Mouse (Mus musculus) granulocyte monocyte progenitor cell, adult 5-6 weeks (primary cell): ENCODE data around the gene D430042O09Rik. TPM values are rescaled to one million over a fixed set of nuclear protein-coding genes. Genes with fewer than 3 reads are reported as not detected.

Source experiments
- ATAC-seq: replicated peaks from 2 replicates; pipeline ENCODE4 v1.8.0; 2016; ENCODE audit warnings: mild to moderate bottlenecking, moderate TSS enrichment, inconsistent platforms; ENCODE audit not compliant: poor library complexity, severe bottlenecking
- total RNA-seq, 2 experiments: library from RNA; stranded (forward) in 1 of 2; stranded (reverse) in 1 of 2; fragments of 200-712, 200-1000 nt in 1 of 2; fragments of >200 nt in 1 of 2; fragmentation: Nextera tagmentation in 1 of 2; gene quantifications; 2 replicates each; pipeline ENCODE4 v1.2.3; 2014 to 2017

The D430042O09Rik gene
- total RNA-seq (2014; fragmentation: Nextera tagmentation) (11.9 and 21.9 TPM in 2 replicates), total RNA-seq (2017) (6.3 and 9.8 TPM in 2 replicates)

DNA sequence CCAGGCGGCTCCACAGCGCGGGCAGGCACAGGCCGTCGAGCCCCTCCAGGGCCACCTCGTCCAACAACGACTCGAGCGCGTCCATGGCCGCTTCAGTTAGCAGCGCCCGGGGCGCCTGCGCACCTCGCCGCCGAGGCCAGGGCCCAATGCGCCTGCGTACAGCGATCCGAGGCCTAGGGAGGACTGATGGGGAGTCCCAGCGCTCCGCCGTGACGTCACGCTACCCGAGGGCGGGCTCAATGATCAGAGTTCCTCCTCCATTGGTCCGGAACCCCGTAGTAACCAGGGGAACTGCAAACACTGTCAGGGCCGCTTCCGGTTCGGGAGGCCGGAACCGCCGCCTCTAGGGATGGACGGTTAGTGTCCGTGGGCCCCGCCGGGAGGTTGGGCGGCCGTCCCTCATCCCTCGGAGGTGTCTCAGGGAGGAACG is at the start of gene D430042O09Rik, which contains the start of gene Gtf3c1:
D430042O09Rik (plus strand) TSS at position 296 of the 430 bp plus-strand sequence.
Gtf3c1 (minus strand) TSS at position 188 of the 430 bp plus-strand sequence.
- ATAC-seq, result peak; percentile 94

DNA sequence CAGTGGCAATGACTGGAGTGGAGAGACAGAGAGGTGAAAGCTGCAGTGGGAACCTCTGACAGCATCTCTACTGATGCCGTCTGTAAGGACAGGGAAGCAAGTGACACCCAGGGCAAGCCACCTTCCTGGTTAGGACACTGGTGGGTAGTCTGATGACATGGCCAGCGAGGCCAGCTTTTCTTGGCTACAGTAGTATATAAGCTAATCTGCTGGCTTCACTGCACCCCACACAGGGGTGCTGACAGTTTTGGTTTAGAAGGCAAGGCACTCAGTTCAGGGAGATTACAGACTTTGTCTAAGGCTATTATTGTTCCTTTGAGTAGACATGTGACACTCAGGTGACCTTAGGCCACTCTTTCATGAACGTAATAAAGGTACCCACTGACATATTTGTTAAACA is 44.0 kb upstream of the D430042O09Rik start:
- no peak for ATAC-seq

DNA sequence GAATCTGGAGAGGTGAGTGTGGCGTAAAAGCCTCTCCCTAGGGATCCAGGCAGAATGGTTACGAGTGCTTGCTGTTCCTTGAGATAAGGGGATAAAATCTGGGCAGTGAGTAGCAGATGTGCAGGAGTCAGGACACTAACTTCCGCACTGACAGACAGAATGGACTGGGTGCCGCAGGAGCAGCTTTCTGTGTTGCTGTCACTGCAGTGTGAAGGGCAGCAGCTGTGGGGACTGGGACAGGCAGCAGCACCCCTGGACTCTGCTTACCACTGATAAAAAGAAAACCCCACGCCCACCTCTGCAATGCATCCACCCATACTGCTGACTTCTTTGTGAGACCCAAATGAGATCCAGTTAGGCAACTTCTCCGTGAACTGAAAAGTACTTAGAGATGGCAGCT is 36.8 kb upstream of the D430042O09Rik start:
- no peak for ATAC-seq

DNA sequence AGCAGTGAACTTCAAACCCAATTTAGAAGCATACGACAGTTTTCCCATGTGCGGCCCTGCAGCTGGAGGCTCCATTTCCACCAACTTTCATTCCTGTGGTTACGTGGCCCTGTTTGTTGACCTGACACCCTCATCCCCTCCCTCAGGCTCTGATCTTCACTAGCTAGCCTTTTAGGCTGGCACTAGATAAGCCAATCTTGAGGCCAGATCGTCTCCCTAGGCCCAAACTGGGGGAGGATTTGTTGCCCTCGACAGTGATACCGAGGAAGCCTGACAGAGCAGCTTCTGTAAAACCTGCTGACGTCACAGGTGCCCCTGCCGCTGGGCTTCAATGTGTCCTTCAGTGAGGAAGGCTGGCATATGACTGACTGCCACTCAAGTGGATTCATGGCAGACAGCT is 36.3 kb upstream of the D430042O09Rik start:
- no peak for ATAC-seq

DNA sequence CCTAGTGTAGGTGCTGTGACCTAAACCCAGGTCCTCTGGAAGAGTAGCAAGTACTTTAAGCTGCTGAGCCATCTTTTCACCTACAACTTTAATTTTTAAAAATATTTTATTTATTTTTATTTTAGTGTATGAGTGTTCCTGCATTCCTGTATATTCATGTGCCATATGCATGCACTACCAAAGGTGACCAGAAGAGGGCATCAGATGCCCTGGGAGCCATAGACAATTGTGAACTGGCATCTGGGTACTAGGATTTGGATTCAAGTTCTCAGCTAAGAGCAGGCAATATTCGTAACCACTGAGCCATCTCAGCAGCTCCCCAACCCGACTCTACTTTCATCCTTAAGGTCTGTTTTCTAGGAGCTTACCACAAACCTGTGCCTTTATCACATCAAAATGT is 32.8 kb upstream of the D430042O09Rik start:
- peak; percentile 63; the same call in 1 of the 2 replicates for ATAC-seq

DNA sequence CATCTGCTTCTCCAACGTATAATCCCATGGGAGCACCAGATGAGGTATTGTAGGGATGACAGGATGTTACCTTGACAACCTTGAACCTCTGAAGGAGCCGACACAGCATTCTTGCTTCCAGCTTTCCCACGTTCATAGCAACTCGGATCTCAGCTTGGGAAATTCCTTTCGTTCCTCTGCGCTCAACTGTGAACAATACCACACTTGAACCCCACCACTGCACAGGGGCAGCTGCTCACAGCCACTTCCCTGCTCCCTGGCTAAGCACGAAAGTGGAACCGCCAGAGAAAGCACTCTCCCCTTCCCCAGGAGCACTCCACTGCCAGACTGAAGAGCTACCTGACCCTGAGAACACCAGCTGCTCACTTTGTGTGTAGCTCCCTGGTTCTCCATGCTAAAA is 28.9 kb upstream of the D430042O09Rik start:
- no peak for ATAC-seq

DNA sequence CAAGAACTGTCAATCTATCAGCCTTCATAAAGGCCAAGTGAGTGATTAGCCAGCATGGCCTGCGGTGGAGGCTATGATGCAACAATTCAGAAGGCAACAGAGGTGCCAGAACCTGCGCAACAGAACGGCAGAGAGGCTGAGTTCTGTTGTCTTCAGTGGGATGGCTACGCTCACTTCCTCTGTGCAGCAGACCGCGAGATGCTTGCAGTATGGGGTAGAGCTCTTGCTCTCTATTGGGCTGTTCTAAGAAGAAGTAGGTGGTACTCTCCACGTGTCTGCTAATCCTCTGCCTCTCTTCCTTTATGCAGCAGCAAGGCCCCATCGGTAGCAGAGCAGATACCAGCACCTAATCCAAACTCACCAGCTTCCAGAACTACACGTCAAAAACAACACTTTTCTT is 27.8 kb upstream of the D430042O09Rik start:
- peak; percentile 42 for ATAC-seq

DNA sequence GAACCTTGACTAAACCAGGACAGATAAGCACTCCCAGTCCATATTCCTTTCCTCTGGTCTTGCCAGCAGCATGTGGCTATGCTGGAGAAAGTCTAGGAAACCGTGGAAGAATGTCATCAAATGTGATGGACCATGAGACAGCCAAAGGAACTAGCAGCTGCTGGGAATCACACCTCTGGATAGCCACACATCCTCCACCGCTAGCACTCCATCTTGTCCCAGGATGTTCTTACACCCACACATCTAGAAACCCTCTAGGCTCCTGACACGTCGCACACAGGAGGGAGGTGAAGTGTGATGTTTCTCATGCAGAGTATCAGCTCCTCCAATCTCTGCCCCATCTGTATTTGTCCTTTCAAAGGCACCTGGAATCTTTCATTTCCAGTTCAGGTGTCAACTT is 17.2 kb upstream of the D430042O09Rik start:
- no peak for ATAC-seq

DNA sequence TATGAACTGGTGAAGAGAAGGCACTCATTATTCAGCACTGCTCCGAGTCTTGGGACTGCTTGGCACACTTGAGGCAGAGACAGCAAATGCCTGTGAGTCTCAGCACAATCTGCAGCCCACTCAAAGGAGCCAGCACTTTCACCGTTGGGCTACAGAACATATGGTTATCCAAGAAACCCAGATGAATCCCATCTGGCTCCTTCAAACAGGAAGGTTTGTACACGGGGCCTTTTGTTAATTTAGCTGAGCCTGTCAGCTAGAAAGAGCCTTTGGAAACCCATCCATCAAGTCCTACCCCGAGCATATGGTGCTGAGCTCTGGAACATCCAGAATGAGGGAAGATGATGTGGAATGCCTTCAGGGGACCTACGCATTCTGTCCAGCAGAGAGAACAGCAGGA is 13.6 kb upstream of the D430042O09Rik start:
- no peak for ATAC-seq

DNA sequence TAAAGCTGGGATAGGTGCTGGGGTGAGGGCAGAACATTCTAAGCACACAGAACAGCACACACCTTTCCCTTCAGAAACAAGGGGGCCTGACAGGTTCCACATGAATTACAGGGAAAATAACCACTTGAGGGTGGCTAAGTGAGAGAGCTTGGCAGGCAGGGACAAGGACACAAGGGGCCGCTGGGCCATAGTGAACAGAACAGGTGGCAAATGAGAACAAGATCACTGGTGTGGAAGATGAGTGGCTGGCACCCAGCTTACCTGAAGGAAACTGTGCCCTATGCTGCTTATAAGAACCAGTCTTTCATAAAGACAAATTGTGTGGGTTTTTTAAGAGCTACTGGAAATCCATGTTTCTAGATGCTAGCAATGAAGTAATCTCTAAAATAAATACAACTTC is 4.9 kb upstream of the D430042O09Rik start:
- no peak for ATAC-seq

DNA sequence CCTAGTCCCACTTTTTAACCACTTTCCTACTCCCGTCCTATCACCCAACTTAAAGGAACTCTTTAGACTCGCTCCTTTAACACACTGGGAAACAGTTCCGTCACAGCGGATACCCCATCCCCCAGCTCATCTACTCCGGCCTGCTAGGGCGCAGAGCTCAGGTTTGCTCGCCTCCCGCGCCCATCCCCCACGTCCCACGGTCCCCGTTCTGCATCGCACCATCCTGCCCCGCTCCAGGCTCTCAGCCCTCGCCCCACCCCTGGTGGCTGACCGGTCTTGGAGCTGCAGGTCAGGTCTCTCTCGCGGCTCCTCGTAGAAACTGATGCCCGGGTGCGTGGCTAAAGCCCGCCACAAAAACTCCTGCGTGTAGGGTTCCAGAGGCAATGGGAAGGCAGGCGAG is 502 bp upstream of the D430042O09Rik start:
- peak; percentile 49 for ATAC-seq

DNA sequence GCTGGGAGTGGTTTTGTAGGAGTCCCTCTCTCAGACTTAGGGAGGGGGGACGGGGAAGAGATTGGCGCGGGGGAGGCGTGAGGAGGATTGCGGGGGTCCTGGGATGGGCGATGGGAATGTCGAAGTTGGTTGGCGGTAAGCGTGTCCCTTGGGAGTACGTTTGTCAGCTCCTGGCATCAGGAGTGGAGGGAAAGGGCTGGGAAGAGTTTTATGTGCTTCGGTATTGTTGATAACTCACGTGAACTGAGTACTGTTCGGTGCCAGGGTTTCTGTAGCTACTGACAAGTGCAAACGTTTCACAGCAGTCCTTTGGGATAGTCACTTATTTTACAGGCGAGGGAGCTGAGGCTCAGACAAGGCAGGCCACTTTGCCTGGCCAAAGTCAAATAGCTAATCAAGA is 412 bp downstream of the D430042O09Rik start:
- no peak for ATAC-seq

DNA sequence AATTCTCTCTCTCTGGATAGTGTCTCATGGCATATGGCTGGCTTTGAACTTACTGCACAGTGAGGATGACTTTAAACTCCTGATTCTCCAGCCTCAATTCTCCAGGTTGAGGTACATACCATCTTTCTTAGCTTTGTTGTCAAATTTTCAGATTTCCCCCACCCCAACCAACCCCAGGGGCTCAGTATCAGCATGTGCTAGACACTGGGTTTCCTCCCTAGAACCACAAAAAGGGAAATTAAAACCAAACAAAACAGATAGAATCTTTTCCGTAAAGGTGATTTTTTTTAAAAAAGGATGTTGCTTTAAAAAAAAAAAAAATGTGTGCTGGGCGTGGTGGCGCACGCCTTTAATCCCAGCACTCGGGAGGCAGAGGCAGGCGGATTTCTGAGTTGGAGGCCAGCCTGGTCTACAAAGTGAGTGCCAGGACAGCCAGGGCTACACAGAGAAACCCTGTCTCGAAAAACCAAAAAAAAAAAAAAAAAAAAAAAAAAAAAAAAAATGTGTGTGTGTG is 5.9 kb downstream of the D430042O09Rik start:
- 0 out of 2 replicates have a peak, but pooled peaks have one; percentile 5 for ATAC-seq

DNA sequence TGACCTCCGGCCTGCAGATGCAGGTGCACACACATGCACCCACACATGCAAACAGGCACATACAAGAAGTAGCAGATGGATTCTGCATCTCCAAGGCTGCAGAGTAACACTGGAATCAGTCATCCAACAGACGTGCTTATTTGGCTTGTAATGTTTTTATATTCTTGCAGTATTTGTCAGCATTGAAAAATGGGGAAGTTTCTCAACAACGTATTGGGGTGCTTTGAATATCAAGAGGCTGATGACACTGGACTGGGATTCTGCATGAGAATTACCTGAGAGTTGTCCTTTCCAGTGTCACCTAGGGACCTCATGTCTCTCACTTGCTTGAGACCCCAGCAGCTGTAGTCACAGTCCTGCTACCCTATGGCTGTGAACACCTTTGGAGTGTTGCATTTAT is 7.1 kb downstream of the D430042O09Rik start:
- peak; percentile 57 for ATAC-seq

DNA sequence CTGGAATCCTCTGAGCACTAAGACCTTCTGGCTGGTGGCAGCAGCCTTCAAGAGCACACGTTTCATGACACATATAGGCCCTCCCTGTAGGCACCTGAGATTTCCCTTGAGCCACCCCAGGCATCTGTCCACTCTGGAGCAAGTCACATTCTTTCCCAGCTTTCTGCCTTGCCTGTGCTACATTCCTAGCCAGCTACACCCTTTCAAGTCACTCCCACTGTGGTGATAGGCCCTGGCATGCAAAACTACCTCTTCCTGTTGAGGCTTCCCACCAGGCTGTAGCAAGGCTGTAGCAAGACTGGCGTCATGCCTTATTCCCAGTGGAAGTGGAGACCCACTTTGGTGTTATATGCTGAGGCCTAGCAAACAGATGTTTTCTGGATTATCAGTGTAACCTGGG is 9.0 kb downstream of the D430042O09Rik start:
- no peak for ATAC-seq

DNA sequence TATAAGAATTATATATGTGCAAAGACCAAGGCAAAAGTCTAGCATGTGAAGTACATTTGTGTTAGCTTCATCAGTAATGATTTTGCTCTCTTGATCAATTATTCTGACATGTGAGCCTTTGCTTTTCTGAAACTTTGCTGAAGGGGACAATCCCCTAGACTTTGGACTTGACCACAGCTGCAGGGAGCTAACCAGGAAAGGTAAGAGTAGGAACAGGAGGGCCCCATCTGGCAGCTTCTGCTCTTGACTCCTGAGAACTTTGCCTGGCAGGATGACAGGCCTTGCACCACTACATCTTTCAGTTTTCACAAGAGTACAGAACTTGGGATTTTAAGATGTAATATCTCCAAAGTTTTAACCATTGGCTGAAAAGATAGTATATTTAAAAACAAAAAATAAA is 9.9 kb downstream of the D430042O09Rik start:
- no peak for ATAC-seq

DNA sequence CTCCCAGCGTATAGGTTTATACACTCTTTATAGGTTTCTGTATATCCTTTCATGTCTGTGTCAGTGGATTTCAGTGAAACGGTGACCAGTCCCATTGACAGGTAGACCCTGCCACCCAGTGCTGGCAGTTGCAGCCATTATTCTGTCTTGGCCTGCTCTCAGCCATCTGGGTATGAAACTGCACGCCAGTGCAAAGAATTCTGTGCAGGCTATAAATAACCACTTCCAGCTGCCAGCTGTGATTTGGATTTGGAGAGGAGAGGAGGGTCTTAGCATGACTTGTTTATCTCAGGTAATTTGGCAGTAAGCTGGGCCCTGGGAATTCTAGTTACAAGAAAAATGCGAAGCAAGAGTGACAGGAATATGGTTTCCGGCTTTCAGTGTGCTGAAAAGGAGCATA is 12.7 kb downstream of the D430042O09Rik start:
- no peak for ATAC-seq

DNA sequence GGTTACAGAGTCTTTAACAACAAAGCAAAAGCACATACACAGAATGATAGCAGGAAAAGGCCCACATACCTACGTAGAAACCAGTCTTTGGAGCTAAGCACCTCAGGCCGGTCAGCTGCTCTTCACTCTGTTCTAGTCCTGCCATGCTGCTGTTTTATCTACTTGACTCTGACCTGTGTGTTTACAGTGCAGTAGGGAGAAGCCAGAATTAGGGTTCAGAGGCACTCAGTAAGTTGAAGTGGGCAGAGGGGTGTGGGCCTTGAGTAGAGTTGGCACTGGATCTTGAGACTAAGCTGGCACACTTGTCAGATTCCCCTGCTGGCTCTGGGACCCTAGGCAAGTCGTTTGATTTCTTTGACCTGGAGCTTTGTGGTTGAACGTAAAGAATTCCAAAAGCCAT is 13.3 kb downstream of the D430042O09Rik start:
- ATAC-seq, result no peak

DNA sequence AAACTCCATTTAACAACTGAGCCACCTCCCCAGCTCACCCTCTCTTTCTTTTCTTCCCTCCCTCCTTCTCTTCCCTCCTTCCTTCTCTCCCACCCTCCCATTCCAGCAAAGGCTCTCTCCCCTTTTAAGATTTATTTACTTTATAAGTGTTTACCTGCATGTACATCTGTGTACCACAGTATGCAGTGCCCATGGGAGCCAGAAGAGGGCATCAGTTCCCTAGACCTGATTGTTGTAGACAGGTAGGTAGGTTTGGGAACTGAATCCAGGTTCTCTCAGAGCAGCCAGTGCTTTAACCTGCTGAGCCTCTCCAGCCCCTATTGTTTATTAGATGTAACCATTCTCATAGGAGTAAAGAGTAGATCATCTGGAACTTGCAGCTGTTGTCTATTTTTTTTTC is 14.4 kb downstream of the D430042O09Rik start:
- ATAC-seq, result no peak

DNA sequence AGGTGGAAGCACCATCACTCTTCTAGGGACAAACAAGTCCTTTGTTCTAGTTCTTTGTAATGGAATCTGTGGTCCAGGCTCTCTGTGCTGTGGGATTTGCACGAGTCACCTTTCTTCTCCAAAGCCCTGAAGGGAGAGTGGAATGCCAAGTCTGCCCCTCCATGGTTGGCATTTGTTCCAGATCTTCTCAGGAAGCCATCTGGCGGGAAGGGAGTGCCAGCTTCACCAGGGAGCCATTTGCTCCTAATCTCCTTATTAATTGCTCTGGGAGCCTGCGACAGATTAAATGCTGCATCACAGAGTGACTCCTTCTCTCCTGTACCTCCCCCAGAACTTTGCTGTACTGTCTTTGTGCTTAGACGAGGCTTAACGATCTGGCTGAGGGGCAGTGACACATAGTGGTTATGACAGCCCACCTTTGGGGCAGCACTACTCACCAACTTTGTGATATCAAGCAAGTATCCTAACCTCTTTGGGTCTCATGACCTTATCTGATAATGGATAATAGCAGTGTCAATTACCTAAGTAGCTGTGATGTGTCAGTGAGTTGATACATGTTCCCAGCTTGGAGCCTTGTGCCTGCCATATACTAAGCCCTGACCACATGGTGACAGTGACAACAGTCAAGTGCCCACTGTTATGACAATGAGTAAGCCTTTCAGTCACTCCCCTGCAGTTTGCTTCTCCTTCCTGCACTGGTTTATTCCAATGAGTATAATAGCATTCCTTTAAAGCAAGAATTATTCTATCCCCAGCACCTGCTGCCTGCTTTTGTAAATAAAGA is 15.7 kb downstream of the D430042O09Rik start:
- ATAC-seq, result no peak

DNA sequence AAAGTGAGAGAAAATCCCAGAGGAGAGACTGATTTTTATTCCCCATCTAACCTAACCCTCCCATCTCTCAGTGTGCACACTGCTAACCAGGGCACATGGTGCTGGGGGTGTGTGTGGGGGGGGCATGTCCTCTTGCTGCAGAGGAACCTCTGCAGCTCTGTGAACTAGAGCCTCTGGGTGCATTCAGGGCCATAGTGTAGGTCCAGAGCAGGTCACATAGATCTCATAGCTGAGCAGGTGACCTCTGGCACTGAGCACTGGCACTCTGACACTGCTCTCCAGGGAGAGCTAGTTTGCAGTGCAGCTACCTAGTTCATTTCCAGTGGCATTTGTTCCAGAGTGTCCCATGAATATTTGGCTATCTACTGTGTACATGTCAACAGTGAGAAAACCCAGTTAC is 24.0 kb downstream of the D430042O09Rik start:
- no peak for ATAC-seq

DNA sequence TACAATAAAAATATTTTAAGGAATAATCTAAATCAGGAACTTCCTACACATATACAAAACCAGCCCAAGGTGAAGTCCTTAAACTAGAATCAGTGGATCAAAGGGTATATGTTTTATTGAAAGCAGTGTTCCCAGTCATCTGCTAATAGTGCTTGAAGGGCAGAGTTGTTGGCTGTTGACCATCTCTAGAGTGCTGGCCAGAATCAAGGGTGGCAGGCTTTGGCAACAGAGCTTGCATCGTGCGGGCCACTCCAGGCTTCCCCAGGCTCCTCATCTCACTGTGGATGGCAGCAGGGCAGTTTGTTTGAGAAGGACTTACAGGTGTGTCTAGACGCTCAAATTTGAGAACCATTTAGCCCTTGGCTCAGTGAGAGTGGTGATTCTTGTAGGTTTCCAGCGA is 26.1 kb downstream of the D430042O09Rik start:
- ATAC-seq, result no peak
